ENCODE assay signal across 9 mouse cellular contexts in the genomic region with DNA sequence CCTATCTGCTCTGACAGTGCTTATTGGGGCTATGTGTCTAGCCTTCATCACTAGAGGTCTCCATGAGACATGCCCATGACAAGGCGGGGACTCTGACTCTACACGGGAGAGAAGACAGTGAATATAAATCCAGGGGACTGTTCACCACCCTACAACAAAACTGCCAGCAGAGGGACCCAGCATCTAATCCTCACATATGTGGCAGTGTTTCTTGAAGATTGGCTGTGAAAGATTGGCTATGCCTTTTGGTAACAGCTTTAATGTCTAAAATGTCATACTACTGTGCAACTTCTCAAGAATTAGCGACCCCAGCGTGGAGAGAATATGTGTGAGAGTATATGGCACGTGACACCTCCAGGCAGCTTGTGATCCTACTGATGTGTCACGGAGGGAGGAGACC.
DNase-seq lines count a peak whose midpoint lies in the region; ATAC-seq and TF ChIP-seq lines count a peak whose summit lies in the region.
"Had no signal": no experiment of that assay in that cellular context is flagged by ENCODE, and none has a peak within 500 bp of the region (broad histone marks: within the 10 kb centered on the region; RNA-seq: fewer than 3 reads in every experiment).

No protein-coding gene starts in this region.

- ATAC-seq in neural tube, embryonic 15.5 days (ENCODE audit: low FRiP score) = no peak
- ATAC-seq in liver, embryonic 12.5 days = no peak

- peak; percentile 53 for TF ChIP-seq CTCF in heart, adult 2 months (IDR thresholded peaks at IDR 0.05)

- intact Hi-C loops in heart, adult 2 months (cut with DNase I) = loop anchor here (5.0 kb wide), 1 partner anchor 219 kb away; no protein-coding TSS in a partner anchor
- intact Hi-C loops in heart, postnatal 36 days (cut with DNase I) = loop anchor here (1.0 kb wide), 1 partner anchor 219 kb away; no protein-coding TSS in a partner anchor

- no peak for DNase-seq in heart, adult 2 months
- no peak for DNase-seq in heart, postnatal 36 days
- DNase-seq in right cerebral cortex, postnatal 4 days = peak; percentile 31
- DNase-seq in right cerebral cortex, postnatal 10 days (ENCODE audit: low spot score in 2 of 2) = no peak
- DNase-seq in embryo, embryonic 9.5 days (ENCODE audit: extremely low spot score) = peak; percentile 8
- no peak for DNase-seq in neural tube, embryonic 10.5 days (ENCODE audit: extremely low spot score, low spot score)

- H3K9ac ChIP-seq in heart, adult 2 months (ENCODE audit: low read depth, low read length) = no peak overlapping the region
- H3K9ac ChIP-seq in neural tube, embryonic 15.5 days (replicated peaks) = no peak overlapping the region
- no peak overlapping the region for H3K9ac ChIP-seq in liver, embryonic 12.5 days
- H3K9ac ChIP-seq: limb, embryonic 12.5 days had no signal

- no peak overlapping the region for H3K27ac ChIP-seq in heart, adult 2 months
- no peak overlapping the region for H3K27ac ChIP-seq in neural tube, embryonic 15.5 days (replicated peaks)
- no peak overlapping the region for H3K27ac ChIP-seq in liver, embryonic 12.5 days
- H3K27ac ChIP-seq: limb, embryonic 12.5 days had no signal

- no peaks in the 10 kb centered on the region for H3K27me3 ChIP-seq in heart, adult 2 months (ENCODE audit: control insufficient read depth, insufficient read depth, low read length)
- H3K27me3 ChIP-seq in neural tube, embryonic 15.5 days (replicated peaks) = no peaks in the 10 kb centered on the region
- H3K27me3 ChIP-seq in liver, embryonic 12.5 days (replicated peaks) = no peaks in the 10 kb centered on the region
- H3K27me3 ChIP-seq: limb, embryonic 12.5 days had no signal

- TF ChIP-seq POLR2A in heart, adult 2 months (IDR thresholded peaks at IDR 0.05; ENCODE audit: insufficient read depth, low read depth, low read length) = no peak

- H3K36me3 ChIP-seq in heart, adult 2 months (ENCODE audit: control insufficient read depth, insufficient read depth, low read length) = no peaks in the 10 kb centered on the region
- no peaks in the 10 kb centered on the region for H3K36me3 ChIP-seq in neural tube, embryonic 15.5 days
- no peaks in the 10 kb centered on the region for H3K36me3 ChIP-seq in liver, embryonic 12.5 days
- H3K36me3 ChIP-seq: limb, embryonic 12.5 days had no signal

- WGBS in heart, adult 2 months = 58% methylated on average over 6 of the region's 6 CpGs
- WGBS in neural tube, embryonic 15.5 days = 69% methylated on average over 6 of the region's 6 CpGs
- whole genome bisulfite sequencing in liver, embryonic 12.5 days (ENCODE audit: insufficient replicate concordance) = 57% methylated on average over 6 of the region's 6 CpGs

- no peak overlapping the region for H3K4me2 ChIP-seq in neural tube, embryonic 15.5 days
- no peak overlapping the region for H3K4me2 ChIP-seq in liver, embryonic 12.5 days
- H3K4me2 ChIP-seq: limb, embryonic 12.5 days had no signal

- TF ChIP-seq EP300 in heart, adult 2 months (IDR thresholded peaks at IDR 0.05; ENCODE audit: insufficient read depth, low read depth, low read length) = no peak

- no peak overlapping the region for H3K4me3 ChIP-seq in heart, adult 2 months
- H3K4me3 ChIP-seq in neural tube, embryonic 15.5 days (replicated peaks) = no peak overlapping the region
- H3K4me3 ChIP-seq in liver, embryonic 12.5 days = no peak overlapping the region
- H3K4me3 ChIP-seq: limb, embryonic 12.5 days had no signal

- no peaks in the 10 kb centered on the region for H3K79me2 ChIP-seq in heart, adult 2 months (replicated peaks; ENCODE audit: control insufficient read depth, insufficient read depth, low read length)

- no peaks in the 10 kb centered on the region for H3K9me3 ChIP-seq in neural tube, embryonic 15.5 days (replicated peaks)
- no peaks in the 10 kb centered on the region for H3K9me3 ChIP-seq in liver, embryonic 12.5 days (replicated peaks)
- H3K9me3 ChIP-seq: limb, embryonic 12.5 days had no signal

- H3K4me1 ChIP-seq in heart, adult 2 months (ENCODE audit: control insufficient read depth, insufficient read depth, low read length) = no peaks in the 10 kb centered on the region
- H3K4me1 ChIP-seq in neural tube, embryonic 15.5 days = no peaks in the 10 kb centered on the region
- H3K4me1 ChIP-seq in liver, embryonic 12.5 days = no peaks in the 10 kb centered on the region
- H3K4me1 ChIP-seq: limb, embryonic 12.5 days had no signal

Comparison
In these comparisons a context has a peak if more than half of its experiments do, and no peak if none do; other contexts are left out.
1. DNase-seq: peak in right cerebral cortex, postnatal 4 days (single experiment) and embryo, embryonic 9.5 days (single experiment); none in heart, adult 2 months (0 of 2), heart, postnatal 36 days (0 of 2), right cerebral cortex, postnatal 10 days (0 of 2) and neural tube, embryonic 10.5 days (single experiment).